Mouse (Mus musculus) kidney, adult 2 months (tissue): Measurements from ENCODE around the gene Rora.

Experiments used
- CTCF ChIP-seq: fragments of 200-500 bp; conservative IDR thresholded peaks from 2 replicates; pipeline ENCODE4 v1.5.1; 2011; ENCODE audit warnings: low read depth, mild to moderate bottlenecking, control low read depth, low read length, moderate library complexity, mixed read lengths; ENCODE audit not compliant: insufficient read depth, insufficient read length
- POLR2A ChIP-seq: fragments of 200-500 bp; IDR thresholded peaks from one replicate; pipeline ENCODE4 v1.6.1; 2011; ENCODE audit warnings: low read depth, low read length, control low read depth

DNA sequence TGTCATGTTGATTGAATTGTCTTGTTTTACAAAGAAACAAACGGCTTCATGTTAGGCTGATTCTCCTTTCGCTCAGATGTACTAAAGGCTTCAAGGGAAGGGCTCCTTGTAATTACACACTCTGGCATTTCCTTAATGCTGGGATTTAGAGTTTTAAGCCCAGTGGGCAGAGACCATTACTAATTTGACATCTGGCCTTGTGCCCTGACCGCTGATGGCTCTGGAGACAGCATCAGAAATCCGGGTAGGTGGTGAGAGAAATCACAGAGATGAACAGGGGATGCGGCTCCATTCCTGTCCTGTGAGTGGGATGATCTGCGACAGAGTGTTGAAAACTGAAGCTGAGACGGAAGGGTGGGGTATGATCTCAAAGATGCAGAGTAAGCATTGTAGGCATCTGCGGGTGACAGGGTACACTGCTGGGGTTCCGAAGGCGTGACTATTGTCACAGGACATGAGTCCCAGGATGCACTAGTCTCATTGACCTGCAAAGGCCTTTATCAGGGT is 259.7 kb downstream of the Rora start:
- TF ChIP-seq CTCF (no peak), POLR2A (no peak)
